Mouse (Mus musculus): ENCODE measurements at regions not wholly inside any gene's neighbourhood (a gene's known extent, or its start where the extent isn't known, plus 50 kb on each side); places are given as distances from the start of the nearest gene placed in this dataset.

DNA sequence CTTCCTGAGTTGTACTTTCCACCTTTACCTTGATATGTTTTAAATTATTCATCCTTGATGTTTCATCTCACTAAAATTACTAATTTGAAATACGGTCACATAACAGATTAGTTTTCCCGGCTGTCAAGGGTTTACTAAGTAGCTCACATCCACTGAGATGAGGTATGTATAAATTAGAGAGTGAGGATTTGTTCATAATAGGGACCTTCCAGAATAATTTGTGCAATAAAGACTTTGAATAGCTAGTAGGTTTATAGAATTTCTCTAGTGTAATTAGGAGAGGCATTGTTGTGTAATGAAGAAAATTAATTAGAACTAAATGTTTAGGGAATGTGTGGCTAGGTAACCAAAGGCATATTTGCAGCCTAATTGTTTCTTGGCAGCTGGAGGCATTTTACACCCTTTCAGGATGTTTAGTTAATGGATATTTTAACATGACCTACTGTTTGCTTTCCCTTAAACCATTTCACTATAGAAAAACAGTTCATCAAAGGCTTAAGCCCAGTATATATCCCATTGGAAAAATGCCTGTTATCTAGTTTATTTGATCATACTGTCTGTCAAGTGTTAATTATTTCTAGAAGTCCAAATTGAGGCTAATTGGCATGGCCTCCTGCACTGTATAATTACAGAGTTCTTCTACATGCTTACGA lies 70.8 kb downstream of the Mat2b start:
- DNase-seq (ENCODE audit: low read depth, low spot score), result no peak

DNA sequence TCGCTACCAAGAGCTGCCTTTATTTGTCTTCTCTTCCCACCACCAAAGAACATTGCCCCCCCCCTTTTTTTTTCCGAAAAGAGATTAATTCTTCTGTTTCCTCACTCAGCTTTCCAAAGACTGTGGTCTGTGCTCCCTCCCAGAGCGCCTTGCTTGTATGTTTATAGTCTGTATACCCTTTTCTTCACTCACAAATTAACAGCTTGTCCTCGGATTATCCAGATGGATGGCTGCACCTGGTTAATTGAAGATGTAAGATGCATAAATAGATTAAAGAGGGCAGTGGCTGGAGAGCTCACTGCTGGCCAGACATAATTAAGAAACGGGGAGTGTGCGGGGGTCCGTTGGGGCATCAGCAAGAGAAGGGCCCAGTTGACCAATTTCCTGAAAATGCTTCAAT lies 75.0 kb downstream of the Mat2b start:
- DNase-seq (ENCODE audit: low read depth, low spot score), result no peak

DNA sequence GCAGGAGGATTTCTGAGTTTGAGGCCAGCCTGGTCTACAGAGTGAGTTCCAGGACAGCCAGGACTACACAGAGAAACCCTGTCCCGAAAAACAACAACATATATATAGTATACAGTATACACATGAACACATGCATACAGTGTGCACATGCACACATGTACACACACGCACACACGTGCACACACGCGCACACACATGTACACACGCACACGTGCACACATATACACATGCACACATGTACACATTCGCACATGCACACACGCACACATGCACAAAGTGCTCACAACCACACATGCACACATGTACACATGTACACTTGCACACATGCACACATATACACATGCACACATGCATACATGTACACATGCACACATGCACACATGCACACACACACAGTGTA lies 92.0 kb downstream of the Mat2b start:
- no peak for DNase-seq (ENCODE audit: low read depth, low spot score)

DNA sequence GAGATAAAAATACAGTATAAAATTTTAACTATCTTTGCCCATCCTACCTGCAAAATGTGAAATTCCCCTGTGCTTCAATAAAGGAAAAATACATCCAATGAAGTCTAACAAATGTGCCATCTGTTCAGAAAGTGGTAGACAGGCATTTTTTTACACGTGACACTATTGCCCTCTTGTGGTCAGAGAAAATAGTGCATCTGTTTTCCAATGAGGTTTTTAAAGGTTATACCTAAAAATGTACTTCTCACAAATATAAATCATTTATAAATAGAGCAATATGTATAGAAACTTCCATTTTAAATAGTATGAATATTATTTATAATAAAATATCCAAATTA lies 93.5 kb downstream of the Mat2b start:
- DNase-seq (ENCODE audit: low read depth, low spot score), result peak; percentile 37

DNA sequence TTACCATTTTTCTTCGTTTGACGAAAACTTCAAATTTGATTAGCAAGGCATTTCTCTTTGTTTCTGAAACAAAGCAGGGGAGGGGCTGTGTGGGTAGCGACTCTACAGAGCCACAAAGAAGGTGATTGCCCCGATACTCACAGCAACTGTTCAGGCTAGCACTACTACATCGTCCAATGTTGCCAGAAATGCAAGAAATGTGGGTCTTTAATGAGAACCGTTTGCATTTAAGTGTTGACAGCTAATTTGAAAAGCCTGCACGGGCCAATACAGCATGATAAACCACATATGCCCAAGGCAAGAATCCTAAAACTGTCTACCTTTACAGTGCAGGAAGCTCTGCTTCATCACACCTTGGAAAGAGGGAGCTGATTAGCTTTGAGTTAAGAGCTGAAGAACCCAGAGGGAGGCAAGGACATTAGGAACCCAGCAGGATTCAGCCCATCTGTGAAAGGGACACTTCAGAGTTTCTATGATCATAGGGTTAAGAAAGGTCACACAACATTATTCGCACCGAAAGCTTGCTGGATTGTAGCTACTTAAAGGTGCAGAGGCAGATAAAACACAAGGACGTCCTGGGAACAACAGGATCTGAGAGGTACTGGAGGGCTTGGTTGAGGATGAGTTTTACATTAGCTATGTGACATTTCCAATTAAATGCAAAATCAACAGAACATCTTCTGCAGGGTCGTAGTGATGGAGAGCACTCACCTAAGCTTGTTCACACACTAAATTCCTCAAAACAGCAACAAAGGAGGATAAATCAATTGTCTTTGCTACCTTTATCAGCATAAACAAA lies 94.0 kb downstream of the Mat2b start:
- DNase-seq (ENCODE audit: low read depth, low spot score), result no peak

- no peak for DNase-seq (ENCODE audit: low read depth, low spot score)
These were observed 94.8 kb downstream of the Mat2b start for GRCm38 (mm10) chr11:40599956-40600772.

GRCm38 (mm10) chr11:40596347-40596746 lies 98.7 kb downstream of the Mat2b start:
- no peak for DNase-seq (ENCODE audit: low read depth, low spot score)

- DNase-seq (ENCODE audit: low read depth, low spot score), result no peak
These were observed 102.9 kb downstream of the Mat2b start for GRCm38 (mm10) chr11:40592056-40592455.

- DNase-seq (ENCODE audit: low read depth, low spot score), result no peak
These were observed 121.3 kb downstream of the Mat2b start for GRCm38 (mm10) chr11:40573758-40574139.

- DNase-seq (ENCODE audit: low read depth, low spot score), result no peak
These were observed 121.8 kb downstream of the Mat2b start for GRCm38 (mm10) chr11:40572953-40573757.

DNA sequence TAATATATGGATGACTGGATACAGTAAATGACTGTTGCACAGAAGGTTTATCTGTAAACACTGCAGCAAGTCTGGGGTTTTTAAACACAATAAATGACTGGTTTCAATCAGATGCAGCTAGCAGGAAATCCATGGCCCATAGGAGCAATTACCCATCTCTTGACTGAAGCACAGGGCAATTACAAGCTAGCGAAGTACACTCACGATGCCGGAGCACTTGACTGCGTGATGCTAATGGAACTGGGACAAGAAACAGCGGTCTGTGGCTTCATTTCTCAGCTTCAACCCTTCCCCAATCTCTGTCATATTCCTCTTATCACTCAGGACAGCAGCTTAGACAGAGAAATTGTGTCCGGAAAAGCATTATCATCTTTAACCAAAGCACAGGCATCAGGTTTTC lies 132.1 kb downstream of the Mat2b start:
- DNase-seq (ENCODE audit: low read depth, low spot score), result no peak

GRCm38 (mm10) chr11:40561983-40562382 lies 133.0 kb downstream of the Mat2b start:
- DNase-seq (ENCODE audit: low read depth, low spot score), result no peak

DNA sequence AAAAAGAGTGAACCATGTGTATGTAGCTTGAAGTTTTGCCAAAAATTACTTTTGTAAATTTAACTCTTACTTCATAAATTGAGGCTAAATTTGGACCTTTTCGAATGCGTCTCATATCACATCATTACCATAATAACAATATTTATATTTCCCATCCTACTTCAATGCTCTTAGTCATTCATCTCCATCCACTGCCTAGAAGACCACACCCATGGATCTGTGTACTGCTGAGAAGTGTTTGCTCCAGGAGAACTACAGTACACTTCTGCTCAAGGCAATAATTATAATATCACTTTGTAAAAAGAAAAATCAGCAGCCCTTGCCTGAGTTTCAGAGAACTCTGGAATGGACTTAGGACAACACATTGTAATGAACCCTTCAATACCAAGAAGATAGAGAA lies 133.6 kb downstream of the Mat2b start:
- no peak for DNase-seq (ENCODE audit: low read depth, low spot score)

DNA sequence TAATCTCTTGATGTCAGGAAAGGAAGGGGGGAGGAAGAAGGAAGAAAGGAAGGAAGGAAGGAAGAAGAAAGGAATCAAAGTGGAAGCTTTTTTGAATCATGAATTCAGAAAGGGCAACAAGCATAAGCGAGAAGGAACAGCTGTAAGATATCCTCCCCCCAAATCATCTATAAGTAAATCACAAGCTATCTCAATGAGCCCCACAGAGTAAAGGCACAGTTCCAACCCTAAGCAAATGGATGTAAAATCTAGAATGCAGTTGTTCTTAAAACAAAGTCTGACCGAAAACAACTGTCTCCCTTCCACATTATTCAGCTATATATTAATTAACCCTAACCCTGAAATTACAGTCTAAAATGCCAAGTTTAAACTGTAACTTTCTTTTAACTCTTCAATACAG lies 136.5 kb downstream of the Mat2b start:
- DNase-seq (ENCODE audit: low read depth, low spot score), result no peak

DNA sequence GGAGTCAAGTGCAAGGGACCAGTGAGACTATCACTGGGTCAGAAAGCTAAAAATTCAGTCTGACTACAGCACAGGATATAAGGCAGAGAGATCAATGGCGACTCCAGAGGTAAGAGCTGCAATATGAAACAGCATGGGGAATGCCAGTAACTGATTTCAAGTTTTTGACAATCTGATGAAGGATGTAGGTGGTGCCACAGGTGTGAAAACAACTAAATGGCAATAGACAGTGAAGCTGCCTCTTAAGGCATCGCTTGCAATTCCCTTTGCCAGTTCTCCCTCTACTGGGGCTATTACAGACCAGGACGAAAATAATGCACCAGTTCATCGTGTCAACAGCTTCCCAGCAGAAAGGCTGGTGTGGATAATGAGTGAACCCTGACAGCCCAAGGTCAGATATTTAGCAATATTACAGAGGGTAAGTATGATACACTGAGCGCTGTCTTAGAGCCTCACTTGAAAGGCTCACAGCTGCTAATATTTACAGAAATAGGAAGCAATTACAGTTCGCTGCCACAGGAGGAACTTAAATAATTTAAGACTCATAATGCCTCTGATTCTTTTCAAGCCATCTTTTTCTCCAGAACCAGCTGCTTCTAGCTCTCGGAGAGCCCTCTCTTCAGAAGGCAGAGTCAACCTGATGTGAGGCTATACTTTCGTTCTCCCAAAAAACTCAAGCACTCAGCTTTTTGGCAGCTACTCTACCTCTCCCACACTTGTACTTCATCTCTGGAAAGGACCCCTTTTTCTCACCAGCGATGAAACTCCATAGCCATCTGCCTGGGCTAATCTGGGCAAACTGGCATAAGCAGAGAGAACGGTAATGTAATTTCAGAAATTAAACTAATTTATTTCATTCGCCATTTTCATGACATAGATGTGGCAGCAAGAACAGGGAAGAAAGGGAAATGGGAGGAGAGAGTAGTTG lies 139.9 kb downstream of the Mat2b start:
- DNase-seq (ENCODE audit: low read depth, low spot score), result no peak

DNA sequence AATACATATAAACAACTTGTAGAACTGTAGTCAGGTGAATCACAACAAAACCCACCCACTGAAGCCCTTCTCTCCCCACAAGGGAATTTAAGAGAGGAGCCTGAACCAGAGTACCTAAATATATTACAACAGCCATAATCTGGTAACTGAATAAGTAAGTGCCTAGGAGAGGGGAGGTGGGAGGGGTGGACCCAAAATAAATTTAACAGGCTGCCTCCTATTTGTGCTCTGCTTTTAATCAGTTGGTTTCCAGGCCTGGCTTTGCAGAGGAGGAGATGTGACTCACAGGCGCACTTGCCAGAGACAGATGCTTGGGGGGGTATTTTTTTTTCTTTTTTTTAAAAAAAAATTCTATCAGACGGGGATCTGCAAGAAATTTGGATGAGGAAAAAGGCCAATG lies 142.9 kb downstream of the Mat2b start:
- DNase-seq (ENCODE audit: low read depth, low spot score), result no peak

DNA sequence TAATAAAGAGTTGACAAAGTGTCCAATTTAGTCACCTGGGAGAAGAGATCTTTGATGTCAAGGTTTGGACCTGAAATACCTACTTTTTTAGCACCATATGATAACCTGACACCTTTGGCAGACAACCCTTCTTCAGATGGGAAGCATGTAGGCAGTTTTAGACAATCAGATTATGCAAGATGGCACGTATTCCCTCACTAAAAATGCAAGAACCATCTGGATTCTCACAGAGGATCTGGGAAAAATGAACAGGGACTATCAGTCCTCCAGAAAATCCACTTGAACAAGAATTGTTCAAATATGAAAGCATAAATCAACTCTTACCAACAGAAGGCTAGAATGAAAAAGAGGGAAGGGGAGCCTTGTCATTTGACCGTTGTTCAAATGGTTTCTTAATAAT lies 148.4 kb downstream of the Mat2b start:
- DNase-seq (ENCODE audit: low read depth, low spot score), result no peak

- no peak for DNase-seq (ENCODE audit: low read depth, low spot score)
These were observed 149.5 kb downstream of the Mat2b start for GRCm38 (mm10) chr11:40545537-40545936.

GRCm38 (mm10) chr11:40540229-40540628 lies 154.8 kb downstream of the Mat2b start:
- no peak for DNase-seq (ENCODE audit: low read depth, low spot score)

DNA sequence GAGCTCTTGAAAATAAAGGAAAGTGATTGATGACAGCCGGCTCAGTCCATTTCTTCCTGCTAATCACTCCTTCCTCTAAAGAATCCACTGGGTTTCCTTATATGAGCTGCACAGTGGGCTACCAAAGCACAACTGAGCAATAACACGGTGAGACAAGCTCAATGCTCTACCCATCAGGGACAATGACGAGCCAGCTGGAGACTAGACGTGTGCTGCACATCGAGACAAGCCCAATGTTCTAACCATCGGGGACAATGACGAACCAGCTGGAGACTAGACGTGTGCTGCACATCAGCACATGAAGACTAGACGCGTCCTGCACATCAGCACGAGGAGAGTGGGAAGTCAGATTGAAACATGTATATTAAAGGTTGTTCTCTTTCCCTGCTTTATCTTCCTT lies 155.2 kb downstream of the Mat2b start:
- DNase-seq (ENCODE audit: low read depth, low spot score), result no peak
